Mouse (Mus musculus) kidney, embryonic 14.5 days (tissue): ENCODE data around the gene Rnf39. TPM values are rescaled to one million over a fixed set of nuclear protein-coding genes. Genes with fewer than 3 reads are reported as not detected.

Experiments used
- ATAC-seq: fragments of 200-750 bp; cut with Nextera tagmentation; 2 replicates; pipeline ENCODE4 v1.8.0; 2017; ENCODE audit warnings: moderate number of reproducible peaks, mild to moderate bottlenecking, moderate TSS enrichment, moderate library complexity; ENCODE audit not compliant: low FRiP score, low TSS enrichment
- H3K27ac ChIP-seq: fragments of 300-500 bp; sonication (generic); 2 replicates; pipeline ENCODE4 v1.5.1; 2014; ENCODE audit warnings: low read depth, mild to moderate bottlenecking, low read length, moderate library complexity, mixed read lengths
- H3K27me3 ChIP-seq: fragments of 300-500 bp; sonication (generic); 2 replicates; pipeline ENCODE4 v1.6.1; 2014; ENCODE audit warnings: mild to moderate bottlenecking, low read length; ENCODE audit not compliant: control insufficient read depth, insufficient read depth
- H3K36me3 ChIP-seq: fragments of 300-500 bp; sonication (generic); 2 replicates; pipeline ENCODE4 v1.6.1; 2014; ENCODE audit warnings: low read length, mixed read lengths; ENCODE audit not compliant: control insufficient read depth, insufficient read depth
- H3K4me1 ChIP-seq: fragments of 300-500 bp; sonication (generic); 2 replicates; pipeline ENCODE4 v1.6.1; 2014; ENCODE audit warnings: low read length, mixed read lengths; ENCODE audit not compliant: control insufficient read depth, insufficient read depth
- H3K4me2 ChIP-seq: fragments of 300-500 bp; sonication (generic); replicated peaks from 2 replicates; pipeline ENCODE4 v1.6.1; 2014; ENCODE audit warnings: low read depth, mild to moderate bottlenecking, low read length
- H3K4me3 ChIP-seq: fragments of 300-500 bp; sonication (generic); 2 replicates; pipeline ENCODE4 v1.5.1; 2014; ENCODE audit warnings: mild to moderate bottlenecking, low read length
- H3K9ac ChIP-seq: fragments of 300-500 bp; sonication (generic); 2 replicates; pipeline ENCODE4 v1.6.1; 2014; ENCODE audit warnings: low read depth, mild to moderate bottlenecking, low read length, moderate library complexity
- H3K9me3 ChIP-seq: fragments of 300-500 bp; sonication (generic); 2 replicates; pipeline ENCODE4 v1.6.1; 2016; ENCODE audit warnings: low read length; ENCODE audit not compliant: control insufficient read depth
- WGBS: fragments of 180-500 bp; shearing (Covaris S2); extraction: QIAGEN DNeasy Blood & Tissue Kit; methylation state at CpG from one replicate; pipeline ENCODE4 v1.1.7; 2014; 5-methylcytosine and 5-hydroxymethylcytosine counted together
- polyA plus RNA-seq: library from polyadenylated mRNA; unstranded; fragments of >200 nt; fragmentation: Nextera tagmentation; extraction: Ambion mirVana; gene quantifications from 2 replicates; pipeline ENCODE4 v1.2.1, GENCODE M21; 2014

Gene Rnf39
- polyA plus RNA-seq, 1 experiment from 2014 or later, result 0.22 TPM

DNA sequence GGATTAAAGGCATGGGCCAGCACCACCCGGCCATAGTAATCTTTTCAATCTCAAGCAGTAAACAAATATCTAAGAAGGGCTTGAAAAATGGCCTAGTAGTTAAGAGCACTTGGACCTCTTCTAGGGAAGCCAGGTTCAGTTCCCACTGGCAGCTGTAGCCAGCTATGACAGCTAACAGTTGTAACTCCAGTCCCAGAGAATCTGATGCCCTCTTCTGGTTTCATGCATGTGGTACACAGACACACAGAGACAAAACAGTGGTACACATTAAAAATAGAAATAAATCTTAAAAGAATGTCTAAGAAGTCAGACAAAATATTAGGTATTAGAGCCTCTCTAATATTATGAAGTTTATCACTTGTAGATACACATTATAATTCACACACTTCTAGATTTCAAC, 18.4 kb downstream of the Rnf39 start:
- no peak for ATAC-seq
- H3K9me3 ChIP-seq, result no peaks in the 10 kb centered on the region
- WGBS, result 75% methylated on average over 1 of the region's 1 CpGs

GRCm38 (mm10) chr17:36966875-36967274, 24.2 kb downstream of the Rnf39 start:
- no peak overlapping the region for H3K4me2 ChIP-seq
- H3K4me3 ChIP-seq, result no peak overlapping the region
- H3K9me3 ChIP-seq, result no peaks in the 10 kb centered on the region
- H3K4me1 ChIP-seq, result no peaks in the 10 kb centered on the region
- no peak for ATAC-seq
- 80% methylated on average over 1 of the region's 1 CpGs for WGBS
- H3K27ac ChIP-seq, result no peak overlapping the region
- H3K27me3 ChIP-seq, result no peaks in the 10 kb centered on the region
- no peak overlapping the region for H3K9ac ChIP-seq
- no peaks in the 10 kb centered on the region for H3K36me3 ChIP-seq

More for the DNA sequence above, 18.4 kb downstream of the Rnf39 start:
- Histone ChIP-seq H3K4me1 (0 out of 2 replicates have a peak, but pooled peaks cover 5% of the 10 kb centered on the region), H3K27me3 (no peaks in the 10 kb centered on the region), H3K27ac (no peak overlapping the region), H3K4me2 (no peak overlapping the region), H3K4me3 (no peak overlapping the region), H3K36me3 (peaks cover 8% of the 10 kb centered on the region), H3K9ac (no peak overlapping the region)

GRCm38 (mm10) chr17:36970316-36970890, 27.7 kb downstream of the Rnf39 start:
- H3K27me3 ChIP-seq, result no peaks in the 10 kb centered on the region
- no peak overlapping the region for H3K4me3 ChIP-seq
- ATAC-seq, result no peak
- H3K9ac ChIP-seq, result no peak overlapping the region
- no peaks in the 10 kb centered on the region for H3K9me3 ChIP-seq
- WGBS, result 86% methylated on average over 14 of the region's 14 CpGs
- no peak overlapping the region for H3K4me2 ChIP-seq
- no peak overlapping the region for H3K27ac ChIP-seq
- H3K36me3 ChIP-seq, result no peaks in the 10 kb centered on the region
- no peaks in the 10 kb centered on the region for H3K4me1 ChIP-seq

DNA sequence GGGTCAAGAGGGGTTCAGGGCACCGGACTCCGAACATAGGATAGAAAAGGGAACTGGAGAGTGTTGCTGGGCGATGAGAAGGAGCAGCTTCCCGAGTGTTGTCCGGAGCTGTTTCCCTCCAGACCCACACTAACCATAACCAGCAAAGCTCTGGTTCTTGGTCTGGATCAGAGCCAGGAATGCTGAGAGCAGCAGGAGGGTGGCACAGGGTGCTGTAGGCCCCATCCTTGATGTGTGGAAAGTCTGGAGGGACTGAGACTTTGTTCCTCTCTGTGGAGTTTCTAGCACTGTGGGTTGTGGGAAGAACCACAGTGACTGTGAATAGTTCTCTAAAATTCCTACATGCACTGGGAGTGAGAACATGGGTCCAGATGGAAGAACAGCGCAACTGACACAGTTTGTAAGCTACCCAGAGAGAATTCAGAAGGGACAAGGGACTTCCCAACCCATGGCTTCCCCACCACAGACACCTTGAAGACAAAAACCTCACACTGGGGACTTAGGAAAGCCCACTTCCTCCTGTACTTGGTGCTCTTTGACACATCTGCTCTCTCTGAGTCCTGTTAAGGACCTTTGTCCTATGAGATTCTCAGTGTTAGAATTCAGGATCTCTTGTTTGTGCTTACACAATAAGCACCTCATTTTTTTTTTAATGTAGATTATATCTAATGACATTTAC, 28.6 kb downstream of the Rnf39 start:
- Histone ChIP-seq H3K27ac (no peak overlapping the region), H3K9ac (no peak overlapping the region), H3K36me3 (no peaks in the 10 kb centered on the region), H3K27me3 (no peaks in the 10 kb centered on the region), H3K4me1 (no peaks in the 10 kb centered on the region), H3K9me3 (no peaks in the 10 kb centered on the region), H3K4me3 (no peak overlapping the region), H3K4me2 (no peak overlapping the region)
- 96% methylated on average over 6 of the region's 6 CpGs for WGBS
- no peak for ATAC-seq

DNA sequence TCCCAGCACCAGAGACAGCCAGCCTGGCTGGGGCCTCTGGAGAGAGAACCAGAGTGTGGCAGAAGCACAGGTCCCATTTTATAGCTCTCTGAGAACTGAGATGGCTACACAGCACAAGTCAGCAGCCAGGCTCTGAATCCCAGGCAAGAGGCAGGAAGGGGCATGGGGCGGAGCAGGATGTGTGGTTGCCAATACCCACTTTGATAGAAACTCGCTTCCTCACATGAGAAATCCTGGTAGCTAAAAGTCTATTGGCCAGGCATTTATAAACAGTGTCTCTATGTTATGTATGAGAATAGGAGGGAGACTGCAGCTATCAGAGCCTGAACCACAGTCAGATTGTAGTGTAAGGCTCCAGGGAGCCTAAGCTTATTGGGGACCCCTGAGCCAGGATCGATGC, 30.1 kb downstream of the Rnf39 start:
- H3K4me1 ChIP-seq, result no peaks in the 10 kb centered on the region
- no peak for ATAC-seq
- 83% methylated on average over 3 of the region's 3 CpGs for WGBS
- H3K9ac ChIP-seq, result no peak overlapping the region
- no peaks in the 10 kb centered on the region for H3K27me3 ChIP-seq
- no peak overlapping the region for H3K4me2 ChIP-seq
- H3K9me3 ChIP-seq, result no peaks in the 10 kb centered on the region
- H3K36me3 ChIP-seq, result no peaks in the 10 kb centered on the region
- H3K27ac ChIP-seq, result no peak overlapping the region
- no peak overlapping the region for H3K4me3 ChIP-seq

- Histone ChIP-seq H3K4me1 (no peaks in the 10 kb centered on the region), H3K9ac (no peak overlapping the region), H3K27me3 (no peaks in the 10 kb centered on the region), H3K4me2 (no peak overlapping the region), H3K36me3 (no peaks in the 10 kb centered on the region), H3K4me3 (no peak overlapping the region), H3K9me3 (no peaks in the 10 kb centered on the region), H3K27ac (no peak overlapping the region)
- ATAC-seq, result no peak
- 62% methylated on average over 8 of the region's 8 CpGs for WGBS
Observed at GRCm38 (mm10) chr17:36973271-36973787, 30.6 kb downstream of the Rnf39 start.

GRCm38 (mm10) chr17:36981221-36981813, 38.6 kb downstream of the Rnf39 start, which contains the start of gene 2410137M14Rik:
TSS of gene 2410137M14Rik (minus strand) at chr17:36981237.
- ATAC-seq, result peak; percentile 62
- no peak within 1 kb of the TSS for H3K27ac ChIP-seq
- 7% methylated on average over 18 of the region's 18 CpGs for WGBS

DNA sequence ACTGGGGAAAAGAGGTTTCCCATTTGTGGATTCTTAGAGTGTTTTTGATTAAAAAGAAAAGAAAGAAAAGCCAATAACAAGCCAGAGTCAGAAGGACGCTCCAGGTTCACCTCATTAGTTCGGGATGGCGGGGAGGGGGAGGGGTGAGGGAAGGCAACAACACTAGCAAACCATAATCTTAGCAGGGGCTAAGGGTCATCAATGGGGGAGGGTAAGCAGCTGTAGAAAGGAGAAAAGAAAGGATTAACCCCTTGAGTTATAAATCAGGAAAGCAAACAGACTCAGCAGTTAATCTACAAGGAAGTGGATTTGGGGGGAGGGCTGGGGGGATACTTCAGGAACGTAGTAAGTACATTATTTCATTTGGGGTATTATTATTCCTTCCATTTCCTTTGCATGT, 39.1 kb downstream of the Rnf39 start:
- Histone ChIP-seq H3K4me3 (peak overlapping the region; percentile 9; the same call in 1 of the 2 replicates), H3K4me2 (peak overlapping the region; percentile 33), H3K36me3 (no peaks in the 10 kb centered on the region), H3K4me1 (peaks cover 10% of the 10 kb centered on the region; the same call in 1 of the 2 replicates), H3K9me3 (no peaks in the 10 kb centered on the region), H3K27me3 (no peaks in the 10 kb centered on the region), H3K9ac (no peak overlapping the region), H3K27ac (no peak overlapping the region)
- ATAC-seq, result no peak
- 2% methylated on average over 4 of the region's 4 CpGs for WGBS

More at GRCm38 (mm10) chr17:36981221-36981813, 38.6 kb downstream of the Rnf39 start, which contains the start of gene 2410137M14Rik:
- H3K9ac ChIP-seq, result no peak within 1 kb of the TSS
- H3K4me1 ChIP-seq, result peaks cover 10% of the 10 kb centered on the region; the same call in 1 of the 2 replicates
- H3K9me3 ChIP-seq, result no peaks in the 10 kb centered on the region
- no peaks in the 10 kb centered on the region for H3K27me3 ChIP-seq
- H3K4me3 ChIP-seq, result peak within 1 kb of the TSS; percentile 9; the same call in 1 of the 2 replicates
- peak within 1 kb of the TSS; percentile 33 for H3K4me2 ChIP-seq
- H3K36me3 ChIP-seq, result no peaks in the 10 kb centered on the region
